Mouse (Mus musculus) intestine, postnatal 0 days (tissue): ENCODE results near the gene Plau. TPM values are rescaled to one million over a fixed set of nuclear protein-coding genes. Genes with fewer than 3 reads are reported as not detected.

Source experiments
- ATAC-seq: fragments of 200-750 bp; cut with Nextera tagmentation; 2 replicates; pipeline ENCODE4 v1.8.0; 2017; ENCODE audit warnings: mild to moderate bottlenecking, moderate TSS enrichment, moderate library complexity
- H3K27ac ChIP-seq: fragments of 300-500 bp; sonication (generic); 2 replicates; pipeline ENCODE4 v1.5.1; 2014; ENCODE audit warnings: mild to moderate bottlenecking, low read depth, low read length, moderate library complexity
- H3K27me3 ChIP-seq: fragments of 300-500 bp; sonication (generic); replicated peaks from 2 replicates; pipeline ENCODE4 v1.6.1; 2014; ENCODE audit warnings: low read length, mixed read lengths; ENCODE audit not compliant: control insufficient read depth, insufficient read depth
- H3K36me3 ChIP-seq: fragments of 300-500 bp; sonication (generic); 2 replicates; pipeline ENCODE4 v1.6.1; 2014; ENCODE audit warnings: mild to moderate bottlenecking, moderate library complexity; ENCODE audit not compliant: control insufficient read depth, insufficient read depth
- H3K4me1 ChIP-seq: fragments of 300-500 bp; sonication (generic); replicated peaks from 2 replicates; pipeline ENCODE4 v1.6.1; 2014; ENCODE audit warnings: antibody characterized with exemption, low read length, mixed read lengths; ENCODE audit not compliant: control insufficient read depth, insufficient read depth
- H3K4me2 ChIP-seq: fragments of 300-500 bp; sonication (generic); replicated peaks from 2 replicates; pipeline ENCODE4 v1.6.1; 2014; ENCODE audit warnings: low read depth, mild to moderate bottlenecking, moderate library complexity
- H3K4me3 ChIP-seq: fragments of 300-500 bp; sonication (generic); 2 replicates; pipeline ENCODE4 v1.5.1; 2014; ENCODE audit warnings: low read depth, low read length
- H3K9ac ChIP-seq: fragments of 300-500 bp; sonication (generic); 2 replicates; pipeline ENCODE4 v1.6.1; 2014; ENCODE audit warnings: mild to moderate bottlenecking, low read depth, low read length
- H3K9me3 ChIP-seq: fragments of 300-500 bp; sonication (generic); 2 replicates; pipeline ENCODE4 v1.6.1; 2016; ENCODE audit warnings: mixed run types; ENCODE audit not compliant: control insufficient read depth
- CTCF ChIP-seq: sonication (generic); IDR thresholded peaks from 2 replicates; pipeline ENCODE4 v1.5.1; 2016; ENCODE audit warnings: low read depth, mild to moderate bottlenecking, control low read depth, antibody characterized with exemption, moderate library complexity
- WGBS: fragments of 180-500 bp; shearing (Covaris S2); extraction: QIAGEN DNeasy Blood & Tissue Kit; methylation state at CpG from one replicate; pipeline ENCODE4 v1.1.7; 2014; 5-methylcytosine and 5-hydroxymethylcytosine counted together
- polyA plus RNA-seq: library from polyadenylated mRNA; unstranded; fragments of >200 nt; fragmentation: Nextera tagmentation; extraction: Ambion mirVana; gene quantifications from 2 replicates; pipeline ENCODE4 v1.2.1, GENCODE M21; 2015

The Plau gene
- polyA plus RNA-seq, 1 experiment from 2014 or later = 2.7 TPM

DNA sequence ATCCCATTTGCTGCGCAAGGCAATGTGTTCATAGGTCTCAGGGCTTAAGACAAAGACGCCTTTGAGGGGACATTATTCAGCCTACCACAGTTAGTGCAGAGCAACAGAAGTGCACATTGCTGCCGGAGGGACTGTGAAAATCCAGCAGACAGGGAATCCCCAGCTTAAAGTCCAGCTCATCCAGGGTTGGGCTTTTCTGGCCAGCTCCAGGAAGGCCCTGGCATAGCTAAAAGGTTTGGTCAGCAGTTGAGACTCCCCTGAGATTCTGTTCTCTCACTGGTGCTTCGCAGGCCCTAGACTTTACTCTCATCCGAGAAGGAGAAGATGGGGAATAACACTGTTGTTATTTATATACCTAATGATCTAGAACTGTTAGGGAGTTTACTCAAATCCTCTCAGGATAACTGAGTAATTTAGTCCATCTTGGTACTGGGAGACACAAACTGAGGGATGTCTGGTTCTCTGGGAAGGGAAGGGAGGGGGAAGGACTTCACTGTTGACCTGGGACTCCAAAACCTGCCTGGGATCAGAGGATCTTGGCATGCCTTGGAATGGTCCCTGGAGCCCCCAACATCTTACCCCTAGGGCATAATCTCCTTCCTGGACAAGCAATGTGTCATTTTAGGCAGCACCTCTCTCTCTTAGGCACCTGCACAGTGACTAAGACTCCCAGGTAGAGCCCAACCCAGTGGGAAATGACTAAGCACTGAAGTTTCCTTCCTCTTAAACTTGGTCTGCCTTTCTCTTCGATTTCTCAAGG, 27.0 kb downstream of the Plau start:
- no peak for ATAC-seq
- no peak overlapping the region for H3K4me2 ChIP-seq
- H3K9me3 ChIP-seq = no peaks in the 10 kb centered on the region
- H3K27me3 ChIP-seq = no peaks in the 10 kb centered on the region
- TF ChIP-seq CTCF = no peak
- H3K4me3 ChIP-seq = no peak overlapping the region
- no peak overlapping the region for H3K27ac ChIP-seq
- 71% methylated on average over 6 of the region's 6 CpGs for WGBS
- no peaks in the 10 kb centered on the region for H3K36me3 ChIP-seq
- no peak overlapping the region for H3K9ac ChIP-seq
- H3K4me1 ChIP-seq = no peaks in the 10 kb centered on the region

- Histone ChIP-seq H3K4me3 (no peak overlapping the region), H3K4me1 (no peaks in the 10 kb centered on the region), H3K9ac (no peak overlapping the region), H3K4me2 (no peak overlapping the region), H3K9me3 (no peaks in the 10 kb centered on the region), H3K27ac (no peak overlapping the region), H3K36me3 (no peaks in the 10 kb centered on the region), H3K27me3 (no peaks in the 10 kb centered on the region)
- TF ChIP-seq CTCF = no peak
- no peak for ATAC-seq
- 32% methylated on average over 4 of the region's 4 CpGs for WGBS
These were observed 27.7 kb downstream of the Plau start for GRCm38 (mm10) chr14:20864192-20864591.

DNA sequence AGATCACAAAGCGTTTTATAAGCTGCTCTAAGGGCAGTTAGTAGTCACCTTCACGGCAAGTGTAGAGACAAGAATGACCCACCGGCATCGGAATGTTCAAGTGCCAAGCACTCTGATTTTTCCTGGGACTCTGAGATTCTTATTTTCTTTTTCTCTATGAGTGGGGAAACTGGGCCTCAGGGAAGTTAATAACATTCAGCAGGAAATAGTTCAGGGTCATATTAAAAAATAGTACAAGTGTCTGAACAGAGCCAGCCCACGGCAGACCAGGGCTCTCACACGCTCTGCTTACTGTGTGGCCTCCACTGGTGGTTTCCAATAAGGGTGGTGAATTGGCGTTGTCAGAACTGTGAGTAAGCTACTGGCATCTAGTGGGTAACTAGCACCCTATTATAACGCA, 29.1 kb downstream of the Plau start:
- TF ChIP-seq CTCF = no peak
- no peak overlapping the region for H3K4me3 ChIP-seq
- ATAC-seq = no peak
- no peaks in the 10 kb centered on the region for H3K36me3 ChIP-seq
- no peaks in the 10 kb centered on the region for H3K9me3 ChIP-seq
- no peak overlapping the region for H3K4me2 ChIP-seq
- H3K9ac ChIP-seq = no peak overlapping the region
- H3K27me3 ChIP-seq = no peaks in the 10 kb centered on the region
- no peaks in the 10 kb centered on the region for H3K4me1 ChIP-seq
- no peak overlapping the region for H3K27ac ChIP-seq
- 84% methylated on average over 8 of the region's 8 CpGs for WGBS

- no peak overlapping the region for H3K4me2 ChIP-seq
- H3K27me3 ChIP-seq = no peaks in the 10 kb centered on the region
- no peak overlapping the region for H3K27ac ChIP-seq
- TF ChIP-seq CTCF = no peak
- no peaks in the 10 kb centered on the region for H3K36me3 ChIP-seq
- no peak overlapping the region for H3K4me3 ChIP-seq
- no peak overlapping the region for H3K9ac ChIP-seq
- ATAC-seq = no peak
- H3K9me3 ChIP-seq = no peaks in the 10 kb centered on the region
- H3K4me1 ChIP-seq = no peaks in the 10 kb centered on the region
- WGBS = 89% methylated on average over 7 of the region's 7 CpGs
These were observed 29.9 kb downstream of the Plau start for GRCm38 (mm10) chr14:20866365-20866764.

DNA sequence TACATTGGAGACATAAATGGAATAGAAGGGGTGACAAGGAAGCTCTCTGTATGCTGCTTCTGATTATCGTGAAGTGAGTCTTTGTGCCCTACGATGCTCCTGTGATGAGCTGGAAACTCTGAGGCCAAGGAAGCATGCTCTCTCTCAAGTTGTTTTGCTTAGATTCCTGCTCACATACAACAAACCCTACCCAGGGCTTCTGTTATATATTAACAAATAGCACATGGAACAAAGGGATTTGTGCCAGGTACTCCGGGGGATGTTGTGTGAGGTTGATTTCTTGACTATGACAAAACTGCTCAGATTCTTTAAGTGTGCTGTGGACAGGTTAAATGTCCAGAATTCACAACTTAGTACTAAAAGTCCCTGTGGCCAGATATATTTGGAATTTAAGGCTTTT, 33.6 kb downstream of the Plau start:
- Histone ChIP-seq H3K36me3 (no peaks in the 10 kb centered on the region), H3K9ac (no peak overlapping the region), H3K4me2 (no peak overlapping the region), H3K27ac (no peak overlapping the region), H3K4me3 (no peak overlapping the region), H3K9me3 (no peaks in the 10 kb centered on the region), H3K27me3 (no peaks in the 10 kb centered on the region), H3K4me1 (no peaks in the 10 kb centered on the region)
- ATAC-seq = no peak
- 65% methylated on average over 3 of the region's 3 CpGs for WGBS
- TF ChIP-seq CTCF = no peak

- Histone ChIP-seq H3K9ac (no peak overlapping the region), H3K27me3 (no peaks in the 10 kb centered on the region), H3K9me3 (no peaks in the 10 kb centered on the region), H3K4me1 (no peaks in the 10 kb centered on the region), H3K4me3 (no peak overlapping the region), H3K27ac (no peak overlapping the region), H3K36me3 (no peaks in the 10 kb centered on the region), H3K4me2 (no peak overlapping the region)
- no peak for ATAC-seq
- 64% methylated on average over 1 of the region's 1 CpGs for WGBS
- TF ChIP-seq CTCF = no peak
These were observed 35.0 kb downstream of the Plau start for GRCm38 (mm10) chr14:20871495-20871894.
